Mouse (Mus musculus) mesoderm, embryonic 11.5 days (tissue): ENCODE results near the gene Hc.
A peak's percentile ranks its signal among the peaks of the same experiment; 100 is the strongest.

Experiments used
- DNase-seq: peaks from one replicate; pipeline ENCODE4 v3.0.0-alpha.2; 2012; ENCODE audit warnings: low read depth, low spot score

The Hc gene

GRCm38 (mm10) chr2:34978226-34978625 is 83.0 kb downstream of the Hc start:
- DNase-seq = no peak

GRCm38 (mm10) chr2:34976945-34977658 is 84.1 kb downstream of the Hc start:
- no peak for DNase-seq

- no peak for DNase-seq
These were observed 84.8 kb downstream of the Hc start for GRCm38 (mm10) chr2:34976447-34976846.

GRCm38 (mm10) chr2:34973087-34973486 is 88.2 kb downstream of the Hc start:
- DNase-seq = no peak

GRCm38 (mm10) chr2:34971080-34971888 is 90.0 kb downstream of the Hc start:
- no peak for DNase-seq

- DNase-seq = peak; percentile 68
These were observed 91.0 kb downstream of the Hc start for GRCm38 (mm10) chr2:34970092-34970750.

GRCm38 (mm10) chr2:34969166-34969565 is 92.1 kb downstream of the Hc start:
- no peak for DNase-seq

GRCm38 (mm10) chr2:34966243-34966934 is 94.8 kb downstream of the Hc start:
- no peak for DNase-seq

GRCm38 (mm10) chr2:34965806-34966205 is 95.4 kb downstream of the Hc start:
- DNase-seq = no peak

GRCm38 (mm10) chr2:34965293-34965692 is 95.9 kb downstream of the Hc start:
- no peak for DNase-seq

GRCm38 (mm10) chr2:34964651-34965050 is 96.6 kb downstream of the Hc start:
- DNase-seq = no peak

- no peak for DNase-seq
These were observed 97.0 kb downstream of the Hc start for GRCm38 (mm10) chr2:34964230-34964629.

GRCm38 (mm10) chr2:34963371-34963956 is 97.8 kb downstream of the Hc start:
- no peak for DNase-seq

- no peak for DNase-seq
These were observed 98.3 kb downstream of the Hc start for GRCm38 (mm10) chr2:34962893-34963292.

GRCm38 (mm10) chr2:34962211-34962610 is 99.0 kb downstream of the Hc start:
- DNase-seq = no peak

GRCm38 (mm10) chr2:34961481-34962036 is 99.7 kb downstream of the Hc start, which contains the start of gene Traf1:
TSS of gene Traf1 (minus strand) at chr2:34961772.
- DNase-seq = no peak

GRCm38 (mm10) chr2:34960966-34961365 is 100.3 kb downstream of the Hc start:
- DNase-seq = no peak

- no peak for DNase-seq
These were observed 100.8 kb downstream of the Hc start for GRCm38 (mm10) chr2:34960466-34960865.

- no peak for DNase-seq
These were observed 102.7 kb downstream of the Hc start for GRCm38 (mm10) chr2:34958582-34958981.

- no peak for DNase-seq
These were observed 103.2 kb downstream of the Hc start for GRCm38 (mm10) chr2:34958036-34958435.

- no peak for DNase-seq
These were observed 103.8 kb downstream of the Hc start for GRCm38 (mm10) chr2:34957405-34957804.
